Mouse (Mus musculus) lung, postnatal 10 days (tissue): Measurements from ENCODE around the gene Adamts6.

ENCODE experiments used
- DNase-seq: peaks from one replicate; pipeline ENCODE4 v3.0.0; 2021

The Adamts6 gene

DNA sequence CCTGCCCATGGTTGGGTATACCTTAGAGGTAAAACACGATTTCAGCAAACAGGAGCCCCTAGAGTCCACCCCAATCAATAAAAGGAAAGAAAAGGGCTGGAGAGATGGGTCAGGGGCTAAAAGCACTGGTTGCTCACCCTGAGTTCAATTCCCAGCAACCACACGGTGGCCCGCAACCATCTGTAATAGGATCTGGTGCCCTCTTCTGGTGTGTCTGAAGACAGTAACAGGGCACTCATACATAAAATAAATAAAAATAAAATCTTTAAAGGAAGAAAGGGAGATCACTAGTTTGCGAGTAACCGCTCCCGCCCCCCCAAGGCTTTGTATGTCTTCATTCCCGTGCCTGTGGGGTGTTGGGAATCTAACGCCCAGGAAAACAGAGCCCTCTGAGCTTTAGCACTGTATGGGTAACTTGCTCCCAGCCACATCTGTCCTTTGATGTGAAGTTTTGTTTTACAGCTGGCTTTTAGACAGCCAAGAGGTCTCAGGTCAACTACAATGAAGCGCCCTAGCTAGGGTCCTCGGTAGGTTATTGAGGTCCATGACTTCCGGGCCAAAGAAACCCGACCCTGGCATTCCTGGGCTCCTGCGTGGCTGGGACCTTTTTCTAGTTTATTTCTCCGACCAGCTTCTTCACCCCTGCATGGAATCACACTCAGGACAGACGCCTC lies 230.1 kb downstream of the Adamts6 start:
- DNase-seq: peak; percentile 51

DNA sequence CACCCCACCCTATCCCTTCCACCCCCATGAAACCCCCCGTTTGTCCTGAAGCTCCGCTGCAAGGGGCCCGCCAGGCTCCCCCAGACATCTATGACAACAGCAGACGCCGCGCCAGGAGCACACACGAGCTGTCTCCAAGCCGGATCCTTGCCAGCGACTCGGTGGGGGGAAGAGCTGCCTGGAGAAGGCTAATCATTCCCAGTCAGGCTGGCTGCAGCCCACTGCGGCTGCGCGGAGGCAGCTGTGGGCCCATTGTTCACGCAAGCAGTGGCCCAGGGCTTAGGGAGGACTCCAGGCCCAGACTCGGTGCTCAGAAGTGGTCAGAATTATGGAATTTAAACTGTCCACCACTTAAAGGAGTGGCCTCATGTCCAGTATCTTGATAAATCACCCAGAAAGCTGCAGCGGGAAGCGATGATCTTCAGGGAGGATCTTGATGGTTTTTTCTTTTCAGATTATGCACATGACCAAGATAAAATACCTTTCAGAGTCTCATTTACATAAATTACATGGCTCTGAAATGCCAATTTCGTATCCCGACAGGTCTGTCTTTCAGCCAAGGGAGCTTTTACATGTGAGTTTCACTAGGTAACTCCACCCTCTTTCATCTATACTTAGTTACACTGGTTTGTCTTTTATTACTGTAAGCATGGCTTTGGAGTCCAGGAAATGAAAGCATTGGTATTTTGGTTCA lies 230.8 kb downstream of the Adamts6 start:
- peak; percentile 95 for DNase-seq

DNA sequence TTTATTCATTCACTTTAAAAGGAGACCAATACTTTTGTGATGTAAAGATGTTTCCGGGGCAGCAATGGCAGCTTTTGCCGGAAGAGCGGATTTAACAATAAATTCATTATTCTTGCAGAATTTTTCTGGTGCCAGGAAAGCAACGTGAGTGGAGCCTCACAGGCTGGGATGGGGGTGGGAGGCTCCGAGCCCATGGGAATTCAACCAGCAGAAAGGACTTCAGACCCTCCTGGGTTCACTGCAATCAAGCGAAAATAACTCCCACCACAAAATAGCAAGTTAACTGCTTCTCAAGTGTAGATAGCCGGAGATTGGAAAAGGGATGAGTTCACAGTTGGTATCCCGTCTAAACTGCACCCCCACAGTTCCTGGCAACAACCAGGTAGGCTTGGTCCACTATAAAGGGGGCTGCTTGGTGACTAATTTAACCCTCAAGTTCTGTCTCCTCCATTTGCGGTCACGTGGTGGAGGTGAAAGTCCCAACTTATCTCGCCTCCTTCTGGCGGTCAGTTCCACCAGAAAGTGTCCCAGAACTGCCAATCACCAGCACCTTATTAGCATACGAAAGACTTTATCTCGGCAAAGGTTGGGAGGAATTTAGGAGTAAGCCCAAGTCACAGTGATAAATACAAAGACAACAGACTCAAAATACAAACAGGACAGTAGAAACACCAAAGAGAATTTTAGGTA lies 231.5 kb downstream of the Adamts6 start:
- DNase-seq: no peak

DNA sequence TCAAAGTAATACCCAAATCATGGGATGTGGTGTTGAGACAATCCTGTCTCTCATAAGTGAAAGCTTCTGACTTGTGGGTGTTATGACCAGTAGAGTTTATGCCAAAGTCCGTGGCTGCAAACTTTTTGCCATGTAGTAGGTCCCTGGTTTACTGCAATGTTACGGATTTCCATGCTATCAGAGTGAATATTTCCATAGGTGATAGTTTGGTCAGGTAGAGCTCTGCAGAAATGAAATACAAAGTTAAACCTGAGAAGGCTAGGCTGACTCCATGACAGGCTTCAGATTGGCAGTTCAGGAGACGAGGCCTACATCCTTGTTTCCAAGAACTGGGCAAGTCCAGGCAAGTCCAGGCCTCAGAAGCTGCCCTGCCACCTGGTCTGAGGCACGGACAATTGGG lies 232.3 kb downstream of the Adamts6 start:
- DNase-seq: no peak

DNA sequence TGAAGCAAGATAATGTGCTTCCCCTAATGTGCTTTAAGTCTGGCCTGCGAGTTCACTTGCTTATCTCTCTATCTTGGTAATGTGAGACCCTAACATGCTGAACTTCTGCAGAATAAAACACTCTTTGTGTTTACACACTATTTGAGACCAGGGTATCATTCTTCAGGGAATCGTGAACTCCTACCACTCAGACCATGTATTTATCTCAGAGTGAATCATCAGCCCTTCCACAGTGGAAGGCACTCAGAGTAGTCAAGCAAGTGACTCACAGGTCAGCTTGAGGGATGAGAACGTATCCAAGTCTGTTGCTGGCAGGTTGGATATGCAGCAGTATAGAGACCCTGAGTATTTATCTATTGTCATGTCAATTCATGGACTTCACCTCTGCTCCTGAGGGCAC lies 232.8 kb downstream of the Adamts6 start:
- DNase-seq: no peak

DNA sequence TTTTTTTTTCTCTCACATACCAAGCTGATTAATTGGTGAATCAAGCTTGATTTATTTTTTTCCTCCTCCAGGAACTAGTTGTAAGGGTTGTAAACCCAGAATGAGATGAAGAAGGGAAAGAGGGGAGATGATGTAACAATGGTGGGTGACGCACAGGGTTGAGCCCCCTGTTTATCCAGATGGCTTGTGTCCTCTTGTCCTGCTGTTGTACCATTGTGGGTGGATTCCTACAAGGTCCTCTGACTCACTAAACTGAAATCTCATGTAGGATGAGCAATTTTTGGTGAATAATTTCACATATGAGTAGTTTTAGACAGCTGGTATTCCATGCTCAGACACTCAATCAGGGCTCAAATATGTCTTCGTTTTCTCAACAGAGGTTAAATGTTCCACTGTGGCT lies 233.9 kb downstream of the Adamts6 start:
- DNase-seq: no peak

DNA sequence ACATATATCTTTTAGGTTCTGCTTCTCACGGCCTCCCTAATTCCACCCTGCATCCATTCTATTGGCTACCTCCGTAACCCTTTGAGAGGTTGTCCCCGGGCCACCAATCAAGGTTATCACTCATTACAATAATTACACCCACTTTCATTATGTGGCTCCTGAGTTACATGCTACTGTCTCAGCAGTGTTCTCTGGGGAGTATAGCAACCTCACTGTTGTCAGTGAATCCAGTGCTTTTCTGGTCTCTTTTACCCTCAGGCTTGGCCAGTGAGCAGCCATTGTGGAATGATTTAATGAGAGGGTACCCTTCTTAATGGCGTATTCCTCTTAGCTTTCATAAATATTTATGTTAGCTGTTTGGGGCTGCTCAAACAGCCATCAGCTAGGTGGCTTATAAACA lies 238.0 kb downstream of the Adamts6 start:
- DNase-seq: no peak

DNA sequence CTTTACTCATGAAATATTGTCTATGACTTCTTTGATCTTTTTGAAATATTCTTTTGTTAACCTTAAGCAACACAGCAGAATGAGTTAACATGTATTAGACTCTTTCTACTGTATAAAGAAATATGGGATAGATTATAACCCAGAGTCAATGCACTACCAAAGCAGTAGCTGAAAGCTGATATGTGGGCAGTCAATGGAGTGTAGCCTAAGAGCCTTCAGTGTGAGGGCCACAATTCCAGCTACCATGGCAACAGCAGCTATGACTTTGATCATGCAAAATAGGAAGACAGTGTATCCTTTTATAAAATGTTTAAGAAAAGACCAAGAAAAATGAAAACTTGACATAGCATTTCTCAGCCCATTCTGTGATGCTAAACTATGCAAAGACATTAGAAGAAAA lies 241.6 kb downstream of the Adamts6 start:
- no peak for DNase-seq

DNA sequence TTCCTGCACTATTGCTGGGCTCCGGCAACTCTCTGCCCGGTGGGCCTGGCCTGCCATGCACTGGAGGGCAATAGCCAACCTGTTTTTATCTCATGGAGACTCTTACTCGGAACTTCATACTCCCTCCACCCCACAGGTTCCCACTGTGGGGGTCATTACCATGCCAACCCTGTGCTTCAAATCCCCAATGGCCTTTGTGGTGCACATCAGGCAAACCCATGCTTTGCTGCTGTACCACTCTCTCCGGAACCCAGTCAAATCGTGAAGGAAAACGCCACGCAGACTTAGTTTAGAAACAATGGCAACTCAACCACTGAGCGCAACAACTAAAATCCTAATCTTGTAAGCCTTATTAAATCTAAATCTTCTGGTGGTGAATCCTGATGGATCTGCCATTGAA lies 244.2 kb downstream of the Adamts6 start:
- no peak for DNase-seq

DNA sequence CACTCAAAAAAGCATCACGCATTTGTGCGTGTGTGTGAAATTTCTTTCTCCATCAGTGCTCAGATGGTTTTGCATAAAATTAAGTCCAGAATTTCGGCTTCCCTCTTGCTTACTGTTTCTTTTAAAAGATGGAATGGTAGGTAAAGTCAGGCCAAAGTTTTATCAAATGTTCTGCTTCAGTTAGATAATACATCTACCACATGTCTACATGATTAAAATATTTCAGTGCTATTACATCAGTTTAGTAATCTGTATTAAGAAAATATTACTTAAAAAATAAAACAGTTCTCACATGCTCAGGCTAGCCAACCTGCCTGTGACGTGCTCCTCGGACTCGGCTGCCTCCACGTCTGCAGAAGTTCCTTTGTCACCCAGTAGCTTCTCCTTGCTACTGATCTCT lies 245.1 kb downstream of the Adamts6 start:
- DNase-seq: no peak

DNA sequence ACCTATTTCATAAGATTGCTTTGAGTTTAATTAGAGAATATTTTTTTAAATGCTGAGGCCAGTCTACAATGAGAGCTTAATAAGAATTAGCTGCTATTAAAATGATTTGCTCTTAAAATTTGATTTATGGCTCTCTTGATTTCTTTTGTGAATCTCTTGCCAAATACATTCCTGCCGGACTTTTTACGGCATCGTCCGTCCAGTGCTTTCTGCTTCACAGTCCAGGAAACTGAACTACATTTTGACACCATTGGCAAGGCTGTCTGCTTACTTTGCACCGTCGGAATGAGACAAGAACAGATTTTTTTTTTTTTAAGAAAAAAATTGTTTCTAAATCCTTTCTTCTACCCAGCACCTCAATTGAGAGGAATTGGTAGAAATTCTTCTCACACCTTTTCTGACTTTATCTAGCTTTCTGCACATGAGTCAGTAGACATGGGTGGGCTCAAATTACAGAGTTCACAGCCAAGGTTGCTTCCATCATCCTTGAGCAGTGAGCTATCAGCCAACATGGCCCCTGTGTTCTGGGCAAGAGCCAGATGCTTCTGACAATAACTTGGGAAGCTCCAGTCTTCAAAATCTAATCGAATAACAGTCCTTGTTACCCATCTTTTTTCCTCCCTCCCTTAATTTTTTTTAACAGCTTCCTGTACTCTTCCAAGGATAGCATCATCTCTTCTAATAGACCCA lies 246.3 kb downstream of the Adamts6 start:
- no peak for DNase-seq

DNA sequence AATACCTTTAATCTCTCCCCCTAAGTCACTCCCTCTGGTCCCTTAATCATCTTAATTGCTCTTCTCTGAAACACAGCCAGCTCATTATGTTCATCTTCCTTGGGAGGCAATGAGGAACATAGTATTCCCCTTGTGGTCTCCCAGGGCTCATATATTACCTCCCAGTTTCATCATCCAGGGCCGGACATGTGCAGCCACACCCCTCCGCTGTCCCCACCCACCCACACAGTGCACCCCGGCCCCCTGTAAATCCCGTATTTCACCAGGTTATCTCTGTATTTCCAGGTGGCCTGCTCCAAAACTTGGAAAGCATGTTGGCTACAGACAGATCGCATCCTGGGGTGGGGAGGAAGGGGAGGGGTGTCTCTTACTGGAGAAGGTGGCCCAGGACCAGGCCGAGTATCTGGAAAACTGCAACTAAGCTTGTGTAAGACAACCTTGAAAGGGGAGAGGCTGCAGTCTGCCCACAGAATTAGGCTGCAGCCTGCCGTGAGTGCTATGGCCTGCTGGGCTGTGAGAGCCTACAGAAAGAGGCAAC lies 253.3 kb downstream of the Adamts6 start:
- DNase-seq: no peak

DNA sequence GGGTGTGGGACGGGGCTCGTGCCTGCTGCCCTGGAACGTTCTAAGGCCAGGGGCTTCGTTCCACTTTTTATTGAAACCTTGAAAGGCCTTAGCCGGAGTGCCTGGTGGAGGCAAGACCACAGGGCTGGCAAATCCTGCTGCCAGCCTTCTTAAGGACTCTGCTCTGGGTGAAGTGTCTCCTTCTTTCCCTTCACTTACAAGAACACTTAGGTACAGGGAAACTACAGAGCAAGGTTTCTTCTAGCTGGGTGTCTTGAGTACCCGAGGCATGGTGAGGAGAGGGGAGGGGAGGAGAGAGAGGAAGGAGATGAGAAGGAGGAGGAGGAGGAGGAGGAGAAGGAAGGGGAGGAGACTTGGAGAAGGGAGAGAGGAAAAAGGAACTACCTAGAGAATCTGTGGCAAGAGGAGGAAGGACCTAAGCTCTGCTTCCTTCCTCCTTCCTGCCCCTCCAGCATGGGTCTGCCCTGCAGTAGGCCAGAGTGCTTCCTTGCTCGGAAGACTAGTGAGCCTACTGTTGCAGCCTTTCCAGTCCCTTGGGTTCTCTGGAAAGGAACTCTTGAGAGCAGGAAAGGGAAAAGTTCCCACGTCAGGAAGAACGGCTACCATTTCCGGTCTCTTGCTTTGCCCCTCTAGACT lies 254.6 kb downstream of the Adamts6 start:
- peak; percentile 31 for DNase-seq

DNA sequence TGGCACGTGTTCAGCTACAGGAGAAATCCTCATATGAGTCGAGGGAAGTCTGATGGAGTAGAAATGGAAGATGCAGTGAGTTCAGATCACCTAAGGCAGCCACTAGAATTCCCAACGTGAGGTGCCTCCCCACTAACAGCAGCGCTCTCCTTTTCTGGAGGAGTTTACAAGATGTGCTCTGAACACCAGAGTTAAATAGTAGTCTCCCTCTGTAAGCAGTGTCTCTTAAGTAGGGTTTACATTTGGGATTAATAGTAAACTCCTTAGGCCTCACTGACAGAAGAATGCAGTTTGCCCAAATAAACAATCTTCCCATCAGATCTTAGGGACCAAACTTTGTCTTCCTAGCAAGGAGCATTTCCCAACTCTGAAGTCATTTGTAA lies 255.1 kb downstream of the Adamts6 start:
- no peak for DNase-seq
